Comparison of ENCODE assay signal across 36 mouse cellular contexts in the genomic region with DNA sequence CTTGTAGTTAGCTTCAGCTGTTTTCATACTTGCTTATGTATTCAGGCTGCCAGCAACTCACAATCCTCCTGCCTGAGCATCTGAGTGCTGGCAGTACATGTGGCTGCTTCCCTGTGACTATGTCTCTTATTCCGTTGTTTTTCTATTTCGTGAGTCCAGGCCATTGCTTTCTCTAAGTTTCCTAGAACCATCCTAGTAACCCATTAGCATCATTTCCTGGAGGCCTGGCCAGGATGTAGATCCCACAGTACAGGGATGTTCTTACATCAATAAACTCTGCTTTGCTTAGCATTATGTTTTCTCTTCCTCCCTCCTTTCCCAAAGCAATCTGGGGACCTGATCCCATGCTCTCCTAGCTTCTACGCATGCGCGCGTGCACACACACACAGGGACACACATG. TPM values are rescaled to one million over a fixed set of nuclear protein-coding genes. Genes with fewer than 3 reads are reported as not detected.
"Had no signal": no experiment of that assay in that cellular context is flagged by ENCODE, and none has a peak within 500 bp of the region (broad histone marks: within the 10 kb centered on the region; RNA-seq: fewer than 3 reads in every experiment).

No protein-coding gene starts in this region.

- H3K4me3 ChIP-seq: left cerebral cortex, adult 2 months; limb, embryonic 10.5 days; limb, embryonic 12.5 days; limb, embryonic 13.5 days; limb, embryonic 15.5 days; liver, embryonic 12.5 days; liver, embryonic 13.5 days; liver, embryonic 15.5 days; lung, embryonic 15.5 days; megakaryocyte, embryonic 14.5 days; midbrain, embryonic 10.5 days; midbrain, embryonic 12.5 days; midbrain, embryonic 13.5 days; midbrain, embryonic 15.5 days; myocyte; neural tube, embryonic 12.5 days had no signal

- H3K9ac ChIP-seq: limb, embryonic 12.5 days; limb, embryonic 13.5 days; limb, embryonic 15.5 days; liver, embryonic 12.5 days; liver, embryonic 13.5 days; liver, embryonic 14.5 days; liver, embryonic 15.5 days; liver, postnatal 0 days; lung, embryonic 14.5 days; lung, embryonic 15.5 days; midbrain, embryonic 12.5 days; midbrain, embryonic 13.5 days; midbrain, embryonic 15.5 days; neural tube, embryonic 12.5 days had no signal

- H3K4me1 ChIP-seq: limb, embryonic 12.5 days; neural tube, embryonic 12.5 days had no signal

- H3K9me3 ChIP-seq: limb, embryonic 10.5 days; limb, embryonic 13.5 days; limb, embryonic 15.5 days; liver, embryonic 12.5 days; liver, embryonic 15.5 days; lung, embryonic 15.5 days; midbrain, embryonic 12.5 days; midbrain, embryonic 13.5 days; midbrain, embryonic 15.5 days; neural tube, embryonic 12.5 days had no signal

- H3K4me2 ChIP-seq: limb, embryonic 12.5 days; limb, embryonic 13.5 days; limb, embryonic 15.5 days; liver, embryonic 11.5 days; liver, embryonic 12.5 days; liver, embryonic 13.5 days; liver, embryonic 15.5 days; lung, embryonic 14.5 days; lung, embryonic 15.5 days; midbrain, embryonic 11.5 days; midbrain, embryonic 12.5 days; midbrain, embryonic 13.5 days; midbrain, embryonic 15.5 days; neural tube, embryonic 12.5 days had no signal

- ATAC-seq: liver, embryonic 12.5 days; liver, postnatal 0 days; midbrain, embryonic 13.5 days; midbrain, embryonic 15.5 days; midbrain, embryonic 16.5 days had no signal

- DNase-seq: left cerebral cortex, postnatal 4 days; liver; liver, embryonic 13.5 days; liver, postnatal 0 days; lung, adult 18-20 months; lung, adult 2 months; lung, embryonic 14.5 days; lung, postnatal 10 days; lung, postnatal 14 days; midbrain, embryonic 14.5 days had no signal

- H3K27ac ChIP-seq: left cerebral cortex, adult 2 months; limb, embryonic 10.5 days; limb, embryonic 12.5 days; limb, embryonic 13.5 days; limb, embryonic 15.5 days; liver, embryonic 12.5 days; liver, embryonic 13.5 days; liver, embryonic 14.5 days; liver, embryonic 15.5 days; lung, embryonic 15.5 days; macrophage; midbrain, embryonic 10.5 days; midbrain, embryonic 12.5 days; midbrain, embryonic 13.5 days; midbrain, embryonic 15.5 days; neural tube, embryonic 12.5 days had no signal

- H3K36me3 ChIP-seq: limb, embryonic 12.5 days; limb, embryonic 15.5 days; liver, embryonic 12.5 days; liver, embryonic 13.5 days; liver, embryonic 15.5 days; lung, embryonic 15.5 days; midbrain, embryonic 10.5 days; midbrain, embryonic 12.5 days; midbrain, embryonic 13.5 days; midbrain, embryonic 15.5 days; neural tube, embryonic 12.5 days had no signal

- H3K27me3 ChIP-seq: limb, embryonic 12.5 days; limb, embryonic 13.5 days; limb, embryonic 15.5 days; liver, embryonic 12.5 days; liver, embryonic 15.5 days; lung, embryonic 15.5 days; midbrain, embryonic 13.5 days; midbrain, embryonic 15.5 days had no signal

RNA-seq across cellular contexts. Expression of gene Gm9964, which starts 38.4 kb away (rescaled TPM):
- polyA plus RNA-seq: limb, embryonic 10.5 days; limb, embryonic 11.5 days; limb, embryonic 12.5 days; limb, embryonic 13.5 days; limb, embryonic 14.5 days; limb, embryonic 15.5 days; liver, adult 2 months; liver, embryonic 11.5 days; liver, embryonic 12.5 days; liver, embryonic 13.5 days; liver, embryonic 14.5 days; liver, embryonic 15.5 days; liver, embryonic 16.5 days; liver, postnatal 0 days; lung, adult 2 months; lung, embryonic 14.5 days; lung, embryonic 16.5 days; macrophage; midbrain, embryonic 10.5 days; midbrain, embryonic 11.5 days; midbrain, embryonic 12.5 days; midbrain, embryonic 13.5 days; midbrain, embryonic 14.5 days; midbrain, embryonic 15.5 days; midbrain, embryonic 16.5 days; myocyte; neural tube, embryonic 11.5 days; neural tube, embryonic 12.5 days had no signal
